Mouse (Mus musculus): ENCODE results near the gene 1810062G17Rik. TPM values are rescaled to one million over a fixed set of nuclear protein-coding genes. Genes with fewer than 3 reads are reported as not detected.

The 1810062G17Rik gene
- polyA plus RNA-seq, 1 experiment from 2014 or later, result 1.9 TPM

GRCm38 (mm10) chr3:36501546-36501945 is 25.8 kb downstream of the 1810062G17Rik start:
- Histone ChIP-seq H3K4me1 (replicated peaks; ENCODE audit: control insufficient read depth, insufficient read depth, low read length) (no peaks in the 10 kb centered on the region), H3K9ac (ENCODE audit: low read length) (no peak overlapping the region), H3K27ac (ENCODE audit: low read depth) (no peak overlapping the region), H3K27me3 (replicated peaks; ENCODE audit: control insufficient read depth, insufficient read depth, low read length) (no peaks in the 10 kb centered on the region), H3K36me3 (ENCODE audit: control insufficient read depth, insufficient read depth, low read length) (no peaks in the 10 kb centered on the region), H3K4me2 (ENCODE audit: low read length) (no peak overlapping the region), H3K4me3 (ENCODE audit: low read depth, low read length) (no peak overlapping the region), H3K9me3 (ENCODE audit: control insufficient read depth, low read length) (no peaks in the 10 kb centered on the region)
- ATAC-seq (replicated peaks; ENCODE audit: low FRiP score, low TSS enrichment, low read depth) (no peak), DNase-seq (ENCODE audit: low spot score) (no peak)
- 75% methylated on average over 7 of the region's 7 CpGs for WGBS

GRCm38 (mm10) chr3:36505306-36505705 is 29.6 kb downstream of the 1810062G17Rik start:
- no peak overlapping the region for H3K4me3 ChIP-seq (ENCODE audit: low read depth, low read length)
- WGBS, result 85% methylated on average over 8 of the region's 8 CpGs
- H3K27ac ChIP-seq (ENCODE audit: low read depth), result no peak overlapping the region
- DNase-seq (ENCODE audit: low spot score) (no peak), ATAC-seq (replicated peaks; ENCODE audit: low FRiP score, low TSS enrichment, low read depth) (no peak)
- no peaks in the 10 kb centered on the region for H3K27me3 ChIP-seq (replicated peaks; ENCODE audit: control insufficient read depth, insufficient read depth, low read length)
- no peaks in the 10 kb centered on the region for H3K4me1 ChIP-seq (replicated peaks; ENCODE audit: control insufficient read depth, insufficient read depth, low read length)
- H3K4me2 ChIP-seq (ENCODE audit: low read length), result no peak overlapping the region
- H3K9me3 ChIP-seq (ENCODE audit: control insufficient read depth, low read length), result no peaks in the 10 kb centered on the region
- no peaks in the 10 kb centered on the region for H3K36me3 ChIP-seq (ENCODE audit: control insufficient read depth, insufficient read depth, low read length)
- no peak overlapping the region for H3K9ac ChIP-seq (ENCODE audit: low read length)

GRCm38 (mm10) chr3:36505809-36506735 is 30.3 kb downstream of the 1810062G17Rik start:
- Histone ChIP-seq H3K9me3 (ENCODE audit: control insufficient read depth, low read length) (no peaks in the 10 kb centered on the region), H3K9ac (ENCODE audit: low read length) (no peak overlapping the region), H3K36me3 (ENCODE audit: control insufficient read depth, insufficient read depth, low read length) (no peaks in the 10 kb centered on the region), H3K4me1 (replicated peaks; ENCODE audit: control insufficient read depth, insufficient read depth, low read length) (no peaks in the 10 kb centered on the region), H3K4me3 (ENCODE audit: low read depth, low read length) (no peak overlapping the region), H3K27ac (ENCODE audit: low read depth) (no peak overlapping the region), H3K27me3 (replicated peaks; ENCODE audit: control insufficient read depth, insufficient read depth, low read length) (no peaks in the 10 kb centered on the region), H3K4me2 (ENCODE audit: low read length) (no peak overlapping the region)
- 72% methylated on average over 10 of the region's 10 CpGs for WGBS
- ATAC-seq (replicated peaks; ENCODE audit: low FRiP score, low TSS enrichment, low read depth), result no peak
- DNase-seq (ENCODE audit: low spot score), result peak; percentile 45

GRCm38 (mm10) chr3:36511491-36511890 is 35.8 kb downstream of the 1810062G17Rik start:
- Histone ChIP-seq H3K4me3 (ENCODE audit: low read depth, low read length) (no peak overlapping the region), H3K9me3 (ENCODE audit: control insufficient read depth, low read length) (no peaks in the 10 kb centered on the region), H3K27ac (ENCODE audit: low read depth) (no peak overlapping the region), H3K9ac (ENCODE audit: low read length) (no peak overlapping the region), H3K27me3 (replicated peaks; ENCODE audit: control insufficient read depth, insufficient read depth, low read length) (no peaks in the 10 kb centered on the region), H3K4me2 (ENCODE audit: low read length) (no peak overlapping the region), H3K4me1 (replicated peaks; ENCODE audit: control insufficient read depth, insufficient read depth, low read length) (no peaks in the 10 kb centered on the region), H3K36me3 (ENCODE audit: control insufficient read depth, insufficient read depth, low read length) (no peaks in the 10 kb centered on the region)
- ATAC-seq (replicated peaks; ENCODE audit: low FRiP score, low TSS enrichment, low read depth) (0 out of 2 replicates have a peak, but pooled peaks have one; percentile 19), DNase-seq (ENCODE audit: low spot score) (peak; percentile 48)
- 81% methylated on average over 6 of the region's 6 CpGs for WGBS

- H3K4me1 ChIP-seq (replicated peaks; ENCODE audit: control insufficient read depth, insufficient read depth, low read length), result no peaks in the 10 kb centered on the region
- H3K4me3 ChIP-seq (ENCODE audit: low read depth, low read length), result no peak overlapping the region
Observed at GRCm38 (mm10) chr3:36516196-36516595, 40.5 kb downstream of the 1810062G17Rik start.

GRCm38 (mm10) chr3:36521073-36522060 is 45.6 kb downstream of the 1810062G17Rik start, which contains the start of gene Gm11549:
Gm11549 (minus strand) TSS chr3:36521813.
- H3K4me3 ChIP-seq (ENCODE audit: low read depth, low read length), result peak within 1 kb of the TSS; percentile 40
- H3K27me3 ChIP-seq (replicated peaks; ENCODE audit: control insufficient read depth, insufficient read depth, low read length), result peaks cover 32% of the 10 kb centered on the region
- no peaks in the 10 kb centered on the region for H3K4me1 ChIP-seq (replicated peaks; ENCODE audit: control insufficient read depth, insufficient read depth, low read length)
- 0 out of 2 replicates have a peak, but pooled peaks have one; percentile 40 for ATAC-seq (replicated peaks; ENCODE audit: low FRiP score, low TSS enrichment, low read depth)
- WGBS, result 1% methylated on average over 51 of the region's 51 CpGs
- H3K9me3 ChIP-seq (ENCODE audit: control insufficient read depth, low read length), result no peaks in the 10 kb centered on the region
- H3K9ac ChIP-seq (ENCODE audit: low read length), result peak within 1 kb of the TSS; percentile 6; the same call in 1 of the 2 replicates
- peak; percentile 71 for DNase-seq (ENCODE audit: low spot score)
- peak within 1 kb of the TSS; percentile 88 for H3K4me2 ChIP-seq (ENCODE audit: low read length)
- H3K36me3 ChIP-seq (ENCODE audit: control insufficient read depth, insufficient read depth, low read length), result no peaks in the 10 kb centered on the region
- H3K27ac ChIP-seq (ENCODE audit: low read depth), result no peak within 1 kb of the TSS

More at GRCm38 (mm10) chr3:36516196-36516595, 40.5 kb downstream of the 1810062G17Rik start:
- H3K27ac ChIP-seq (ENCODE audit: low read depth), result no peak overlapping the region
- no peak overlapping the region for H3K4me2 ChIP-seq (ENCODE audit: low read length)
- H3K36me3 ChIP-seq (ENCODE audit: control insufficient read depth, insufficient read depth, low read length), result no peaks in the 10 kb centered on the region
- H3K27me3 ChIP-seq (replicated peaks; ENCODE audit: control insufficient read depth, insufficient read depth, low read length), result peaks cover 16% of the 10 kb centered on the region
- H3K9ac ChIP-seq (ENCODE audit: low read length), result no peak overlapping the region
- ATAC-seq (replicated peaks; ENCODE audit: low FRiP score, low TSS enrichment, low read depth) (no peak), DNase-seq (ENCODE audit: low spot score) (no peak)
- H3K9me3 ChIP-seq (ENCODE audit: control insufficient read depth, low read length), result no peaks in the 10 kb centered on the region
- 85% methylated on average over 9 of the region's 9 CpGs for WGBS

GRCm38 (mm10) chr3:36522137-36522536 is 46.4 kb downstream of the 1810062G17Rik start:
- H3K4me3 ChIP-seq (ENCODE audit: low read depth, low read length), result no peak overlapping the region
- no peaks in the 10 kb centered on the region for H3K9me3 ChIP-seq (ENCODE audit: control insufficient read depth, low read length)
- peaks cover 30% of the 10 kb centered on the region for H3K27me3 ChIP-seq (replicated peaks; ENCODE audit: control insufficient read depth, insufficient read depth, low read length)
- DNase-seq (ENCODE audit: low spot score), result no peak
- H3K36me3 ChIP-seq (ENCODE audit: control insufficient read depth, insufficient read depth, low read length), result no peaks in the 10 kb centered on the region
- no peak for ATAC-seq (replicated peaks; ENCODE audit: low FRiP score, low TSS enrichment, low read depth)
- no peak overlapping the region for H3K27ac ChIP-seq (ENCODE audit: low read depth)
- no peak overlapping the region for H3K9ac ChIP-seq (ENCODE audit: low read length)
- 14% methylated on average over 4 of the region's 4 CpGs for WGBS
- no peaks in the 10 kb centered on the region for H3K4me1 ChIP-seq (replicated peaks; ENCODE audit: control insufficient read depth, insufficient read depth, low read length)
- no peak overlapping the region for H3K4me2 ChIP-seq (ENCODE audit: low read length)

GRCm38 (mm10) chr3:36524466-36524865 is 48.7 kb downstream of the 1810062G17Rik start:
- no peak overlapping the region for H3K4me2 ChIP-seq (ENCODE audit: low read length)
- H3K36me3 ChIP-seq (ENCODE audit: control insufficient read depth, insufficient read depth, low read length), result no peaks in the 10 kb centered on the region
- no peak overlapping the region for H3K9ac ChIP-seq (ENCODE audit: low read length)
- H3K4me3 ChIP-seq (ENCODE audit: low read depth, low read length), result no peak overlapping the region
- 61% methylated on average over 3 of the region's 3 CpGs for WGBS
- no peak overlapping the region for H3K27ac ChIP-seq (ENCODE audit: low read depth)
- no peak for ATAC-seq (replicated peaks; ENCODE audit: low FRiP score, low TSS enrichment, low read depth)
- H3K9me3 ChIP-seq (ENCODE audit: control insufficient read depth, low read length), result no peaks in the 10 kb centered on the region
- no peaks in the 10 kb centered on the region for H3K4me1 ChIP-seq (replicated peaks; ENCODE audit: control insufficient read depth, insufficient read depth, low read length)
- peaks cover 30% of the 10 kb centered on the region for H3K27me3 ChIP-seq (replicated peaks; ENCODE audit: control insufficient read depth, insufficient read depth, low read length)
- DNase-seq (ENCODE audit: low spot score), result no peak
